Mouse (Mus musculus): ENCODE measurements around the gene Spast.
A peak's percentile ranks its signal among the peaks of the same experiment; 100 is the strongest.
"Not testable (repeated sequence)": the region's sequence is repeated elsewhere in the genome, so short reads cannot be mapped to it uniquely, and the experiment has no call there.

The Spast gene

DNA sequence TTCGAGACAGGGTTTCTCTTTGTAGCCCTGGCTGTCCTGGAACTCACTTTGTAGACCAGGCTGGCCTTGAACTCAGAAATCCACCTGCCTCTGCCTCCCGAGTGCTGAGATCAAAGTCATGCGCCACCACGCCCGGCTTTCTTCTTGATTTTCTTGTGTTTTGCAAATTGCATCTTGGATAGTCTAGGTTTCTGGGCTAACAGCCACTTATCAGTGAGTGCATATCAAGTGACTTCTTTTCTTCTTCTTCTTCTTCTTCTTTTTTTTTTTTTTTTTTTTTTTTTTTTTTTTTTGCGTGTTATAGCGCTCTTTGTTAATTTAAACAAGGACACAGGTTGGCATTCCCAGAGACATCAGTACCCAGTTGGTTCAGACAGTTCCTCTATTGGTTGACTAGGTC lies 11.6 kb upstream of the Spast start:
- DNase-seq (ENCODE audit: low spot score): not testable (repeated sequence)

DNA sequence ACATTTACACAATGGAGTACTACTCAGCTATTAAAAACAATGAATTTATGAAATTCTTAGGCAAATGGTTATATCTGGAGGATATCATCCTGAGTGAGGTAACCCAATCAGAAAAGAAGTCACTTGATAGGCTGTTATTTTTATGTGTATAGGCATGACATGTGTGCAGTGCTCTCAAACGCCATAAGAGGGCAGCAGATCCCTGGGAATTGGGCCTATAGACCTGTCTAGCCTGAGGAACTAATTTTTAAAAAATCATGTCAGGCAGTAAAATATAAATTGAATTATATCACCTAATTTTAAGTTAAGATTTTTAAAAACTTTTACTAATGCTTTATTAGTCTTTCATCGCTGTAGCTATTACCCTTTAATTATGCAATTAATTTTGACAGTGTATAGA lies 10.6 kb upstream of the Spast start:
- peak; percentile 35 for DNase-seq (ENCODE audit: low spot score)

DNA sequence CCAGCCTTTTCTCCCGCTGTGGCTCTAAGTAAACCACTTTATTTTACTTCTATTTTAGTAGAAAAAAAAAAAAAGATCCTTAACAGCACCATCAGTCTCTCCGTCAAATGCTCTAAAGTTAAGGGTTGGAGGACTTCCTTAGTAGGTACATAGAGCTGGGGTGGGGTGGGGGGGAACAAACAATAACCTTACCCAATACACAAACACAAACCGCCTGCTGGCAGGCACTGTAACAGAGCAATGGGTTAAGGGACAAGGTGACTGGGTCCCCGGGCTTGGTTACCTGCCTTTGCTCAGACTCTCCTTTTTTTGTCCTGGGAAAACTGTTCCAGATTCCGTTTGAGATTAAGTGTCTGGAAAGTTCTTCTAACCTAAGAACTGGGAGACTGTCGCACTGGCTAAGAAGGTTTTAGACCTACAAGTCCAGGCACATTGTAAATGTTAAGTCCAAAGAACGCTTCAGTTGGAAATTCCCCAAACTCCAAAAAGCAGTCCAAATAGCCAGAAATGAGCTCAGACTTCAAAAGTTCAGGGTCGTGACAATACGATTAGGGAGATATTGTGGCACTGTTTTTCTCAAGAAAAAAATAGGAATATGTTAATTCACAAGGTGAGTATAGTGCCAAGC lies 7.6 kb upstream of the Spast start:
- no peak for DNase-seq (ENCODE audit: low spot score)

DNA sequence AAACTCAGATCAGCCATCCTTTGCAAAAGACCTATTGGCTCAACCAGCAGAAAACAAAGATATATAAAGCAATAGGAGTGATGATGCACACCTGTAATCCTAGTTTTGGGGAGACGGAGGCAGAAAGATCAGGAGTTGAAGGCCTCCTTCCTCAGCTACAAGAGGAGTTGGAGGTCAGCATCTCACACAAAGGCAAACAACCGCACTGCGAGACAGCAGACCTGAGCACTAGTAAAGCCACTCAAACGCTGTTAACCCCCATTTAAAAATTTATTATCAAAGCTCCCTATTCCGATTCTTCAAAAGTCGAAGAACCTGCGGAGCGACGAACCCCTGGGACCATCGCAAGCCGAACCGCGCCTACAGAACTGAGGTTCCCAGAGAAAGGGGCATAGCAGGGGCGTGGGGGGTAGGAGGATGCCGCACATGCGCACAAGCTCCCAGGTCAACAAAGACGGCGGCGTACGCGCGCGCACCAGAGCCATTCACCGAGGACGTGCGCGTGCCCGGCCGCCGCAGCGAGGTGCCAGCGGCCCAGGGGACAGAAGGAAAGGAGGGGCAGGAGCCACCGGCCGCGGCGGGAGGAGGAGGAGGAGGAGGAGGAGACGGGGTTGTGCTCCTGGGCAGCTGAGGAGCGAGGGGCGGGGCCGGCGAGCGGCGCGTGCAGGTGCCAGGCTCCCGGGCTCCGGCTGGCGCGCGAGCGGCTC lies 409 bp upstream of the Spast start:
- DNase-seq (ENCODE audit: low spot score): peak; percentile 98

DNA sequence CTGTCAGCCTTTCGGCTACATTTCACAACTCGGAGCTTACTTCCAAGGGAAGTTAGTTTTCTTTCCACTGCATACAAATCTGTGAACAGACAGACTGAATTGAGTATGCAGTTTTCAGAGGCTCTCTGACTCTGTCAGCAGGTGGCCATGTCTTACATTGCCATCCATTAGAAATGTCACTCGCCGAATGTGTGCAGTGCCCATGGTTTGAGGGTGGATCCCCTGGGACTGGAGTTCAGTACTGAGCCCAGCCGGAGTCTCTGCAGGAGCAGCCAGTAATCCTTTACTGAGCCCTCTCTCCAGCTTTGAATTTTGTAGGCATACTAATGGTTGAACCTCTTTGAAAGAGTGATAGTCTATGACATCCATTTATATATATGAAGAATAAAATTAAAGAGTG lies 2.4 kb downstream of the Spast start:
- DNase-seq (ENCODE audit: low spot score): no peak

DNA sequence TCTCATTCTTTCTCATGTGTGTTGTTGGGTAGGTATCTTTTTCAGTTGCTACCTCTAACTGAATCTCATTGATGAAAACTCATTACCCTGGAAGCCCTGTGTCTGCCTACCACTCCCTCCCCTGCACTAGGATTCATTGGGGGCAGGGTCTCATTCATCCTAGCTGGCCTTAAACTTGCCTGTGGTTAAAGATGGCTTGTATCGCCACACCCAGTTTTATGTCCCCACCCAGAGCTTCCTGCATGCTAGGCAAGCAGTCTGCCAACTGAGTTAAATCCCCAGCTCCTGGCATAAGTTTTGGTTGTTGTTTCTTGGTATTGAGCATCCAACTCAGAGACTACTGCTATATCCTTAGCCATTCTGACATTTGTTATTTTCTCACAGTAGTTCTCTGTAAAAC lies 24.8 kb downstream of the Spast start:
- DNase-seq (ENCODE audit: low spot score): no peak

DNA sequence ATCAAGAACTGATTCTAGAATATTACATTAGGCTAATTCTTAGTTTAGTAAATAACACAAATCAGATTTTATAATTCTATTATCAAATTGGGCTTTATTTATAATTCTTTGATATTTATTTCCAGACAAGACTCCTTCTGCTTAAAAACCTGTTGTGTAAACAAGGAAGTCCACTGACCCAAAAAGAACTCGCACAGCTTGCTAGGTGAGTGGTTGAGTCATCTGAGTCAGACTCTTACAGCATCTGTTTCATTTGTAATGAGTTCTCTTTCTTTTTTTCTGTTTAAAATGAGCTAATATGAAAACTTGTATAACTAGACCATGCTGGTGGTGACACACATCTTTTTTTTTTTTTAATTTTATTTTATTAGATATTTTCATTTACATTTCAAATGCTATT lies 38.1 kb downstream of the Spast start:
- DNase-seq (ENCODE audit: low spot score): no peak

DNA sequence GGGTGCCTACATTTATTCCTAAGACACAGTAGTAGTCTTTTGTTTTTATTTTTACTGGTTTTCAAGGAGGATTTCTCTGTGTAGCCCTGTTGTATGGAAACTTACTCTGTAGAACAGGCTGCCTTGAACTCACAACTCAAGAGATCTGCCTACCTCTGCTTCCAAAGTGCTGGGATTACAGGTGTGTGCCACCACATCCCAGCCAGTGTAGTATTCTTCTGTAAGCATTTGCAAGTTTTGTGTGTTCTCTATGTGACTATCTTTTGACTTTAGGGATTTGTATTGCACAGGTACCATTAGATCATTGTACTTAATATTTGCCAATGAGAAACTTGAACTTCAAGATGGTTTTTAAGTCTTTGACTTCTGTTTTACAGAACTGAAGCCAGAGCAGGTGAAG lies 47.9 kb downstream of the Spast start:
- no peak for DNase-seq (ENCODE audit: low spot score)

DNA sequence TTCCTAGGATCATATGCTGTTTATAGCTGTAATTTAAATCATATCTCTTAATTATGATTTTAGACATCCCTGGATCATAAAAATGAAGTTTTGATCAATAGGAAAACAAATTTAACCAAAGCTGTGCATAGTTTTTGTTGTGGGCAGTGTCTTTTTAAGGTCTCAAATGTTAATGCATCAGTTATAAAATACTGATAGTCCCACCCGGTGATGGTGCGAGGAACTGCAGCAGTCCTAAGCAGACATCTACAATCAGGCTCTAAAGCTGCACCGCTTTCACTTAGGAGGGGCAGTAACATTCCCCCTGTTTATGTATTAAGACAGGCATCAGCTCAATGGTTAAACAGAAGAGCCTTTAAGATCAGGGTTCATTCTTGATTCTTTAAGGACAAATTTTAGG lies 51.1 kb downstream of the Spast start:
- peak; percentile 31 for DNase-seq (ENCODE audit: low spot score)

DNA sequence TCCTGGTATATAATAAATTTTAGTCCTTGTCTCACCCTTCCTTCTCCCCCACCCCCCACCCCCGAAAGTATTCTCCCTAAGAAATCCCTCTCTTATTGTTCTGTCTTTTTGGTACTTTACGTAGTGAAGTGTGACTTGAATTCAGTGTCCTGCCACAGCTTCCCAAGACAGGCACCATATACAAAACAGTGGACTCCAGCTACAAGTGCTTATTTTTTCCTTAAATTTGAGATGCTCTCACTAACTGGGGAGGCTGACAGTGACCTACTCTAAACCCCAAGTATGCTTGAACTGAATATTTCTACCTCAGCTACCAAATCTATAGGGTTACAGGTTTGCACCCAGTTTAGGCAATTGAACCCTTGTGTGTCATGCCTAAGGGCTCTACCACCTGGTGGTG lies 55.6 kb downstream of the Spast start:
- DNase-seq (ENCODE audit: low spot score): no peak

DNA sequence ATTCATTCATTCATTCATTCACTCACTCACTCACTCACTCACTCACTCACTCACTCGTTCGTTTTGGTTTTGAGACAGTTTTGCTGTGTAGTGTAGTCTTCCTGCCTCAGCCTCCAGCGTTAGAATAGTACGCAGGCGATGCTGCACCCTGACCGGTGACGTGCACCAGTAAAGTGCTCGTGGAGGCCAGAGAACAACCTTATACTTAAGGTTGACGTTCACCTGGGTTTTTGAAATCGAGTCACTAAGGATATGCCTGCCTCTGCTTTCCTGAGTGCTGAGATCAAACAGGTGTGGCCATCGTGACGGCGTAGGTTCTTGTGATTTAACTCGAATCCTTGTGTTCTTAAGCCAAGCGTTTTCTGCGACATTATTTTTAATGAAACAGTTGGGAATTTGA lies 56.1 kb downstream of the Spast start:
- no peak for DNase-seq (ENCODE audit: low spot score)

DNA sequence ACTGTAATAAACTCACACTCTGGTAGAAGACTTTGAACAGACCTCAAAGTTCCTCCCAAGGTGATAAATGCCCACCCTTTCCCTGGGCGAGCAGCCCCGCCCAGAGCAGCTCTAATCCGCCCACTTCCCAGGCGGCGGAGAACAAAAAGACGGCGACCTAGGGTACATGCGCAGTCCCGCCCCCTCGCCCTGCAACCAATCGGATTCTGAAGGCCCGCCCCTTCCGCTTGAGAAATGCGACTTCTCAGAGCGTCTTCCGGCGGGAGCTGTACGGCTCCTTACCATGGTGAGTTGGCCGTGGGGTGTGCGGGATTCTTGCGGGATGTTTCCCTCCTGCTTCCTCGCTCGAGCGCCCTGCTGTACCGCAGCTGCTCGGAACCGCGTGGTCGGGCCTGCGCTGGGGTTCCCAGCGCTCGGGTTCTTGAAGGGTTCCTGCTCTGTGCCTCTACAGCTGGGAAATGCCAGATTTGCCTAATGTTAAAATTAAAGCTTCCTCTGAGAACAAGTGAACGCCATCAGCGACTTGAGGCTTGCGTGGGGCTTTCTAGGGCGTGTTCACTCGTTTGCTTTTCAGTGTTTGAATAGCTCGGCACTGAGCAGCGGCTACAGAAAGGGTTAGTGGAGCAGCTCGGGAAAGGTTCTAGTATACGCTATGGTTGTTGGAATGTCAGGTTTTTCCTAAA lies 56.7 kb downstream of the Spast start, which contains the start of gene Slc30a6:
Slc30a6 (plus strand) TSS at position 226 of the 683 bp plus-strand sequence.
- peak; percentile 98 for DNase-seq (ENCODE audit: low spot score)

DNA sequence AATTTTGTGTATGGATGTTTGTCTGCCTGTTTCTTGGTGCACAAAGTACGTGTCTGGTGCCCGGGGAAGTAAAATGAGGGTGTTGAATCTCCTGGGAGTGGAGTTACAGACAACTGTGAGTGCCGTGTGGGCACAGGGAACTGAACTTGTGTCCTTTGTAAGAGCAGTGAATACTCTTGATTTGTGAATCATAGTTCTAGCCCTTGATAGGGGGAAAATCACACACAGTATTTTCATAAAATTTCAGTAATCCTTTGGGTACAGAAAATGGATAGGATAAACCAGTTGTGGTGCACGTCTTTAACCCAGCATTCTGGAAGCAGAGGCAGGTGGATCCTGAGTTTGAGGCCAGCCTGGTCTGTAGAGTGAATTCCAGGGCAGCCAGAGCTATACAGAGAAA lies 58.0 kb downstream of the Spast start:
- no peak for DNase-seq (ENCODE audit: low spot score)

DNA sequence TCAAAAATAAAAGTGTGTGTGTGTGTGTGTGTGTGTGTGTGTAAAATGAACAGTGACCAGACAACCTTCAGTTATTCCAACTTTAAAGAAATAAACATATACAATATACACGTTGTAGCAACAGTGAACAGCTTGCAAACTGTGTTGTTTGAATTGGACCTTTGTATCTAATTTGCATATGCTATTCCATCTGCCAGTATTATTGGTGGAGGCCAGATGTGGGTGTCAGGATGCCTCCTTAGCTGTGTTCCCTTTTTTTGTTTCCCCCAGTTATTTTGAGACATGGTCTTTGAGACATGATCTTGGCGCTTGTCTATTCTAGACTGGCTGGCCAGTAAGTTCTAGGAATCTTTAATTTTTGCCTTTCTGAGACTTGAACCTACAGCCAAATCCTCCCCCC lies 58.4 kb downstream of the Spast start:
- DNase-seq (ENCODE audit: low spot score): no peak

DNA sequence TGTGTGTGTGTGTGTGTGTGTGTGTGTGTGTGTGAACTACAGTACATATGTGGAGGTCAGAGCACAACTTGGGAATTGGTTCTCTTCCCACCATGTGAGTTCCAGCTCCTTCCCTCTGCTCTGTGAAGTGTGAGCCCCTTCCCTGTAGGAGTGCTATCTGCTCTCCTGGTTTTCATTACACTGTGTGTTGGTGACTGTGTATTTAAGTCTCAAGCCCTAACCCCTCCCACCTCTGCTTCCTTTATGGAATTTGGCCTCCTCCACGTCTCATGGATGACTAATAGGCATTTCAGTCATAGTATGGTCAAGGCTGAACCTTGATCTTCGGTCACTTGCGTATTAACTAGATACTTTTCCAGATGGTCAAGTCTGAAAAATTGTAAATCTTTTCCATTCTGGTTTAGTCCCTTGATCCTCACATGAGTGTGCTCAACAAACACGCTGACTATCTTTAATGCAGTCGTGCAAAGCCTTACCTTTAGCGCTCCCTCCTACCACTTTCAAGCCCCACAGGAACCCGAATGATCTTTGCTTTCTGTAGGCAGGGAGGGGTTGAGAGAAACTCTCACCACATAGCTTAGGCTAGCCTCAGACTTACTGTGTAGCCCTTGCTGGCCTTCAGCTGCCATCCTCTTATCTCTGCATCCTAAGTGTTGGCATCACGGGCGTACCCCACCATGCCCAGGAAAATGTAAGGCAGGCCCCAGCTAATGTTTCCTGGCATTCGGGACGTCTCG lies 63.9 kb downstream of the Spast start:
- no peak for DNase-seq (ENCODE audit: low spot score)

DNA sequence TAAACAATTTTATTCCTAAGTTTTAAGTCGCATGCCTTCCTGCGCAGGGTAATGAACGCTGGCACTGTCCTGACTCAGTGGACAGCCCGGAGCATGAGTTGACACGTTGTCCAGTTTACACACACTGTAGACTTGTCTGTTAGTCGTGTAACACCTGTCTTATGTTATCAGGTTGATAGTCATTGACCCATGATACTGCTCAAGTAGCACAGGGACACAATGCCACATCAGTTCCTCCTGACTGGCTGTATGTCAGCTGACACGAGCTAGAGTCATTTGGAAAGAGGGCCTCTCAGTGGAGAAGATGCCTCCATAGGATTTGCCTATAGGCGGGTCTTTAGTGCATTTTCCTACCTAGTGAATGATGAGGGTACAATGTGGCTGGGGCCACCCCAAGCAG lies 67.7 kb downstream of the Spast start:
- DNase-seq (ENCODE audit: low spot score): no peak

DNA sequence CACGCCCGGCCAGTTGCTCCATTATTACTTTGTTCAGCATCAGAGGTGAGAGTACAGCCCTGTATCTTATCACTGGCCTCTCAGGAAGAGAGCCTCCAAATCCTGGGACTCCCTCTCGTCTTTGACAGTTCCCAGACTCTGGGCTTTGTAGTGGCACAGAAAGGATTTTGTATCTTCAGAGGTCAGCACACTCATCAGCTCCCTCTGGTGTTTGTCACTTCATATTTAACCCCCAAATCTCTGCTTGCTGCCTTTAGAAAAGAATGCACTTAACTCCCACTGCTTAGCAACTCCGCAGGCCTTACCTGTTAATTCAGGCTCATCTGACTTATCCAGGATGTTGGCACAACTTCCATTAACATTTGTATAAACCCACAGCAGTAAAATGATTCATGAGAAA lies 70.9 kb downstream of the Spast start:
- no peak for DNase-seq (ENCODE audit: low spot score)

DNA sequence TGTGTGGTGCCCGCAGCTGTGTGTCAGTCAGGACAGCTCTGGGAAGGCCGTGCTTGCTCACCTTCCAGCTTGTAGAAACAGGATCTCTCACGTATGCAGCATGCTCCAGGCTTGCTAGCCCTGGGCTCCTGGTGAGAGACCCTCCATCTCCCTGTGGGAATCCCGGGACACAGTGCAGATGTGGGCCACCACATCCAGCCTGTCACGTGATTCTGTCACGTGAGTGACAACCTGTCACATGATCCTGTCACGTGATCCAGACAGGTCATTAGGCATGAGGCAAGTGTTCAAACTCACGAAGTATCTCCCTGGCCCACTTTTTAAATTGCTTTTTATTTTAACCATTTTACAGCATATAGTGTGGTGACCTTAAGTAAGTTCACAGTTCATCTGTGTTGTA lies 74.5 kb downstream of the Spast start:
- no peak for DNase-seq (ENCODE audit: low spot score)

DNA sequence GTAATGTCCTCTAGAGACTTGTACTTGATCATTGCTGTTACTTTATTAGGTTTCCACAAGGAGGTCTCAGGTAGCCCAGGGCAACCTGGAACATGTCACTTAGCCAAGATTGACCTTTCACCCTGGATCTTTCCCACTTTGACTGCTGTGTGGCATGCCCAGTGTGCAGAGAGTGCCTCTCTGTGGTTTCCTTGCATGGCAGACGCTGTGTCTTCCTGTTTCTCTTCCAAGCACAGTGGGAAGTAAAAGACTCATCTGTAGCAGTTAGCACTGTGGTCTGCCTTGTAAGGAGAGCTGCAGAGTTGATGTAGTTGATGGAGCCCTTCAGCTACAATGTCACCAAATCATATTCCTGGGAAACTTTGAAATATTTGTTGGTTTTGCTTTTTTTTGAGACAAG lies 75.9 kb downstream of the Spast start:
- DNase-seq (ENCODE audit: low spot score): no peak

DNA sequence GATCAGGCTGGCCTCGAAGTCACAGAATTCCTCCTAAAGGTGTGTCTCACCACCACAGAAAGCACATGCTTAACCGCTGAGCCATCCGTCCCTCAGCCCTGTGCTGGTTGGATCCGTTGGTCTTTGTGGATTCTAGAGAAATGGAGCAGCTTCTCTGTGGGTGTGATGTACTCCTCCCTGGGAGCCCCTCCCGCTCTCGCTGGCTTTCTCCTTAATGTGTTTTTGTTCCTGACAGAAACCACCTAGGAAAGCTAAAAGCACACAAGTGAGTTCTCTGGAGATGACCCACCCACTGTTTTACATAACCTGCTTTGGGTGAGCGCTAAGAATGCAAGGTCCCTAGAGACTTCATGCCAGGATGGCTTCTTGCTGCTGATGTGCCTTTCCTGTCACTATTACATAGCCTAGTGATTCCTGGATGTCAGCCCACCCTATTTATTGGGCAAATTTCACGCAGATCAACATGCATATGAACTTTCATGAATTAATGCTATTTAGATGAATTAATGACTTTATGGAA lies 78.1 kb downstream of the Spast start:
- no peak for DNase-seq (ENCODE audit: low spot score)

DNA sequence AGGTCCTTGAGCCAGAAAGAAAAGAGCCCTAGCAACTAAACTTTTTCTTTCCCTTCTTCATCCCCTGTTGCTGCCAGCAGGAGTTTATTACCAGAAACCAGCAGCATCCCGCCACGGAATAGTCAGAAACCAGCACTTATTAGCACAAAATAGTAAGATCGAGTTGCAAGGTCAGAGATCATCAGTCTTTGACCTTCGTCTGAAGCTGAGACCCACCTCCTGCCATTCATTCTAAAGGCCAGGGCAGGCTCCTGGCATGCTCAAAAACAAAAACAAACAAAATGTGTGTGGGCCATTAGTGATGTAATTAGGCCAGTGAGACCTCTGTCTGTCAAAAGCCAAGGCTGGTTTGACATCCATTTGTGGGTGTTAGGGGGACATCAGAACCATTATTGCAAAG lies 79.4 kb downstream of the Spast start:
- no peak for DNase-seq (ENCODE audit: low spot score)

DNA sequence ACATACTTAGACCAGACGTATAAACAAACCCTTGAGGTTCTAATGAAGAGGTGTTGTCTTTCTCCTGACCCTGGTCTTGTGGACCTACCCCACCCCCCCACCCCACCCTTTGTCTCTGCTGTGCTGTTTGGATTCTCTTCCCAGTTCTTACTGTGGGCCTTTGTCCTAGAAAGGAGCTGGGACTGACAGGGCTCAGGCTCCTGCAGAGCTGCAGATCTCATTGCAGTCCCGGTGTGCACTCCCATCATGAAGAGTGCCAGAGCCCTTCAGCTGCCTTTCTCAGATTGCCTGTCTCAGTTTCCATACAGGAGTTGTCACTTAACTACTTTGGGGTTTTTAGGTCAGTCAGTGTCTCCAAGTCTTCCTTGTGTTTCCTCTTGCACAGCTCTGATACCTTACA lies 81.9 kb downstream of the Spast start:
- no peak for DNase-seq (ENCODE audit: low spot score)
